In genomic region chr8:83976101-83976630, GRCm38 (mm10) we compare ENCODE assay signal across 11 mouse cellular contexts. TPM values are rescaled to one million over a fixed set of nuclear protein-coding genes. Genes with fewer than 3 reads are reported as not detected.
A peak's percentile ranks its signal among the peaks of the same experiment; 100 is the strongest.
DNase-seq lines count a peak whose midpoint lies in the region; TF ChIP-seq lines count a peak whose summit lies in the region.
"Had no signal": no experiment of that assay in that cellular context is flagged by ENCODE, and none has a peak within 500 bp of the region (broad histone marks: within the 10 kb centered on the region; RNA-seq: fewer than 3 reads in every experiment).

No protein-coding gene starts in this region.

- TF ChIP-seq CTCF in left cerebral cortex, adult 2 months (IDR thresholded peaks at IDR 0.05), result peak; percentile 47

- H3K27ac ChIP-seq in left cerebral cortex, adult 2 months, result no peak overlapping the region
- peak overlapping the region; percentile 76 for H3K27ac ChIP-seq in brown adipose tissue, adult 24 weeks (replicated peaks; ENCODE audit: low read depth, low read length)
- H3K27ac ChIP-seq: limb, embryonic 13.5 days had no signal

- intact Hi-C loops in left cerebral cortex, adult 2 months (cut with DNase I), result loop anchor here (2.0 kb wide), 1 partner anchor 19 kb away; no protein-coding TSS in a partner anchor
- intact Hi-C loops in left cerebral cortex, postnatal 25 days (cut with DNase I), result no loop called here
- intact Hi-C loops in left cerebral cortex, postnatal 4 days (cut with DNase I), result no loop called here

- H3K4me1 ChIP-seq in brown adipose tissue, adult 24 weeks (ENCODE audit: control insufficient read depth, insufficient read depth, insufficient read length, low read length), result peaks cover 33% of the 10 kb centered on the region

- DNase-seq in adrenal gland, postnatal 14 days, result peak; percentile 58
- no peak for DNase-seq in adrenal gland, postnatal 4 days (ENCODE audit: low spot score in 2 of 2)
- no peak for DNase-seq in left cerebral cortex, adult 2 months (ENCODE audit: extremely low spot score in 1 of 2, low spot score in 2 of 2)
- DNase-seq in left cerebral cortex, postnatal 25 days (ENCODE audit: low spot score in 2 of 2), result no peak
- peak; percentile 32 to 67 for DNase-seq in spleen, postnatal 4 days (ENCODE audit: low spot score in 2 of 2)
- no peak for DNase-seq in left cerebral cortex, postnatal 4 days
- DNase-seq in left cerebral cortex, adult 9 months (ENCODE audit: low spot score in 2 of 2), result no peak
- DNase-seq: cerebellum, adult 9-11 months had no signal

- no peak overlapping the region for H3K4me3 ChIP-seq in left cerebral cortex, adult 2 months
- H3K4me3 ChIP-seq in brown adipose tissue, adult 24 weeks (ENCODE audit: insufficient read depth, low read depth, low read length), result 0 out of 2 replicates have a peak overlapping the region, but pooled peaks have one; percentile 7
- H3K4me3 ChIP-seq: limb, embryonic 13.5 days had no signal

RNA-seq across cellular contexts. Expression of gene Prkaca, which starts 3.4 kb away (rescaled TPM):
- total RNA-seq in adrenal gland, postnatal 14 days (2021), result 251 and 300 TPM in 2 replicates
- 100 to 1,000 TPM; 225 to 237 TPM for total RNA-seq in adrenal gland, postnatal 4 days (2021)
- total RNA-seq in left cerebral cortex, adult 2 months (2021), result 100 to 1,000 TPM; 236 to 250 TPM
- 100 to 1,000 TPM; 250 to 258 TPM for total RNA-seq in left cerebral cortex, postnatal 25 days (2021)
- polyA plus RNA-seq in brown adipose tissue, adult 24 weeks (2012; ENCODE audit: insufficient read depth, insufficient read length, missing spikeins), result 270 and 332 TPM in 2 replicates
- 100 to 1,000 TPM; 199 to 209 TPM for total RNA-seq in left cerebral cortex, postnatal 4 days (2021)

RNA-seq across cellular contexts. Expression of gene Asf1b, which starts 20.9 kb away (rescaled TPM):
- total RNA-seq in adrenal gland, postnatal 14 days (2021), result 9.7 and 10.7 TPM in 2 replicates
- total RNA-seq in adrenal gland, postnatal 4 days (2021), result 10 to 100 TPM; 16.9 to 20.1 TPM
- total RNA-seq in left cerebral cortex, adult 2 months (2021), result under 1 TPM; 0.35 to 0.66 TPM
- total RNA-seq in left cerebral cortex, postnatal 25 days (2021), result under 1 TPM; 0.60 to 0.73 TPM
- polyA plus RNA-seq in brown adipose tissue, adult 24 weeks (2012; ENCODE audit: insufficient read depth, insufficient read length, missing spikeins), result 3.3 and 3.8 TPM in 2 replicates
- total RNA-seq in left cerebral cortex, postnatal 4 days (2021), result 1 to 10 TPM; 2.5 to 2.7 TPM

RNA-seq across cellular contexts. Expression of gene Gm10644, which starts 21.2 kb away (rescaled TPM):
- 1.1 and 1.4 TPM in 2 replicates for total RNA-seq in adrenal gland, postnatal 14 days (2021)
- total RNA-seq in adrenal gland, postnatal 4 days (2021), result under 1 TPM; 0.62 to 0.70 TPM
- total RNA-seq in left cerebral cortex, adult 2 months (2021), result under 1 TPM; 0.44 to 0.63 TPM
- total RNA-seq in left cerebral cortex, postnatal 25 days (2021), result under 1 TPM; 0.32 to 0.41 TPM
- 0.79 and 0.99 TPM in 2 replicates for polyA plus RNA-seq in brown adipose tissue, adult 24 weeks (2012; ENCODE audit: insufficient read depth, insufficient read length, missing spikeins)
- total RNA-seq in left cerebral cortex, postnatal 4 days (2021), result under 1 TPM; 0.20 to 0.26 TPM

RNA-seq across cellular contexts. Expression of gene Samd1, which starts 21.3 kb away (rescaled TPM):
- total RNA-seq in adrenal gland, postnatal 14 days (2021), result 37.0 and 42.5 TPM in 2 replicates
- total RNA-seq in adrenal gland, postnatal 4 days (2021), result 10 to 100 TPM; 57.6 to 63.1 TPM
- total RNA-seq in left cerebral cortex, adult 2 months (2021), result 10 to 100 TPM; 39.3 to 43.7 TPM
- total RNA-seq in left cerebral cortex, postnatal 25 days (2021), result 10 to 100 TPM; 40.7 to 46.8 TPM
- polyA plus RNA-seq in brown adipose tissue, adult 24 weeks (2012; ENCODE audit: insufficient read depth, insufficient read length, missing spikeins), result 12.0 and 12.4 TPM in 2 replicates
- 10 to 100 TPM; 82.8 to 83.9 TPM for total RNA-seq in left cerebral cortex, postnatal 4 days (2021)

RNA-seq across cellular contexts. Expression of gene 1700067K01Rik, which starts 25.1 kb away (rescaled TPM):
- total RNA-seq in adrenal gland, postnatal 14 days (2021), result 0.56 and 0.83 TPM in 2 replicates
- total RNA-seq in adrenal gland, postnatal 4 days (2021), result under 1 TPM; 0.62 to 0.76 TPM
- under 1 TPM in 1 of 2 experiments, not detected in 1; 0.41 TPM for total RNA-seq in left cerebral cortex, adult 2 months (2021)
- total RNA-seq in left cerebral cortex, postnatal 25 days (2021), result under 1 TPM; 0.37 to 0.62 TPM
- polyA plus RNA-seq in brown adipose tissue, adult 24 weeks (2012; ENCODE audit: insufficient read depth, insufficient read length, missing spikeins), result not detected in 2 replicates
- total RNA-seq in left cerebral cortex, postnatal 4 days (2021), result 1 to 10 TPM in 1 of 2 experiments, under 1 TPM in 1; 0.46 to 1.1 TPM
- total RNA-seq: monocyte, adult 5-6 weeks had no signal

Comparison
In these comparisons a context has a peak if more than half of its experiments do, and no peak if none do; other contexts are left out.
1. DNase-seq: peak in adrenal gland, postnatal 14 days (single experiment) and spleen, postnatal 4 days (2 of 2); none in adrenal gland, postnatal 4 days (0 of 2), left cerebral cortex, adult 2 months (0 of 2), left cerebral cortex, postnatal 25 days (0 of 2), left cerebral cortex, postnatal 4 days (single experiment) and left cerebral cortex, adult 9 months (0 of 2).